Mouse (Mus musculus): ENCODE results near the gene 4921536K21Rik. TPM values are rescaled to one million over a fixed set of nuclear protein-coding genes. Genes with fewer than 3 reads are reported as not detected.

Gene 4921536K21Rik
- polyA plus RNA-seq, 1 experiment from 2014 or later = 0.47 TPM

- DNase-seq (ENCODE audit: low spot score) (no peak), ATAC-seq (ENCODE audit: insufficient number of reproducible peaks, low FRiP score, low TSS enrichment, low read depth) (no peak)
- H3K9me3 ChIP-seq (ENCODE audit: control insufficient read depth, low read length) = no peaks in the 10 kb centered on the region
- H3K4me3 ChIP-seq (ENCODE audit: low read depth, low read length) = no peak overlapping the region
- H3K4me2 ChIP-seq (ENCODE audit: low read depth, severe bottlenecking) = no peak overlapping the region
- H3K4me1 ChIP-seq (ENCODE audit: control insufficient read depth, insufficient read depth, low read length) = no peaks in the 10 kb centered on the region
- WGBS = 68% methylated on average over 2 of the region's 2 CpGs
- no peak overlapping the region for H3K27ac ChIP-seq (replicated peaks; ENCODE audit: low read depth, low read length)
- no peak overlapping the region for H3K9ac ChIP-seq (ENCODE audit: low read length)
- H3K36me3 ChIP-seq (ENCODE audit: control insufficient read depth, insufficient read depth, low read length) = no peaks in the 10 kb centered on the region
- no peaks in the 10 kb centered on the region for H3K27me3 ChIP-seq (ENCODE audit: control insufficient read depth, insufficient read depth, low read length)
Observed at GRCm38 (mm10) chr11:3846351-3846750, 48.5 kb downstream of the 4921536K21Rik start.

DNA sequence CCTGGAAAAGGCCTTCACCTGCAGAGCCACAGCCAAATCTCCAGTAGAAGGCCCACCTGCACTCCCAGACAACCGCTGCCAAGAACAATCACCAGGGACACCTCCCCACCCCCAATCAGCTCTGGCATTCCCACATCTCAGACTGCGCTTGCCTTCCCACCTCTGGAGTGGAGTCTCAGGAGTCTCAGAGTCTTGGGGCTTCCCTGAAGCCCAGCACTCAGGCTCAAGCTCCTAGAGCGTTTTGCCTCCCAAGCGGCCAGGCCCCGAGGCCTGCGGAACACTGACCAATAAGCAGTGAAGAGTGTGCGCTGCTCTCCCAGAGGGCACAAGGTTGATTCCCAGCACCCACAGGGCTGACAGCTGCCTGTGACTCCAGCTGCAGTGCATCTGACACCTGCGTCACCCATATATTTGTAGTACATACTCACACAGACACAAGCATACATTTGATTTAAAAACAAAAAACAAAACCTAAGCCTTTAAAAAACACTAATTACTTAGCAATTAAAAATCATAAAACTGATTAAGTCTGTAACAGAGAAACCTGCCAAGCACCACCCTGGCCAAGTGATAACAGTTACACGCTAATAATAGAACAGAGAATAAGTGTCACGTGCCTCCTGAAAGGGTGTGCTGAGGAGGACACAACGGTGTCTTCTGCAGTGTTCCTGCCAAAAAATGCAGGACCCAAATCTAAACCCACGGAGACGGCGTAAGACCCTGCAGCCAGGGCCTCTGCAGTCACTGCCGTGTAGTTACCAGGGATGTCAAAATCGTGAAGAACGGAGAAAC, 50.8 kb downstream of the 4921536K21Rik start:
- DNase-seq (ENCODE audit: low spot score) (no peak), ATAC-seq (ENCODE audit: insufficient number of reproducible peaks, low FRiP score, low TSS enrichment, low read depth) (no peak)
- WGBS = 81% methylated on average over 17 of the region's 17 CpGs
- H3K27me3 ChIP-seq (ENCODE audit: control insufficient read depth, insufficient read depth, low read length) = no peaks in the 10 kb centered on the region
- H3K4me3 ChIP-seq (ENCODE audit: low read depth, low read length) = no peak overlapping the region
- H3K4me1 ChIP-seq (ENCODE audit: control insufficient read depth, insufficient read depth, low read length) = no peaks in the 10 kb centered on the region
- H3K4me2 ChIP-seq (ENCODE audit: low read depth, severe bottlenecking) = no peak overlapping the region
- no peaks in the 10 kb centered on the region for H3K9me3 ChIP-seq (ENCODE audit: control insufficient read depth, low read length)
- no peak overlapping the region for H3K9ac ChIP-seq (ENCODE audit: low read length)
- no peak overlapping the region for H3K27ac ChIP-seq (replicated peaks; ENCODE audit: low read depth, low read length)
- H3K36me3 ChIP-seq (ENCODE audit: control insufficient read depth, insufficient read depth, low read length) = no peaks in the 10 kb centered on the region

Other genes starting within 250 kb of the 4921536K21Rik start
- 30.0 and 32.5 TPM in 2 replicates for gene Morc2a, start 245.9 kb downstream of the 4921536K21Rik start, polyA plus RNA-seq (2014; fragmentation: Nextera tagmentation; extraction: Ambion mirVana)
- 0.30 and 0.69 TPM in 2 replicates for gene Osbp2, start 31.2 kb downstream of the 4921536K21Rik start, polyA plus RNA-seq (2014; fragmentation: Nextera tagmentation; extraction: Ambion mirVana)
- gene Dusp18, start 142 bp upstream of the 4921536K21Rik start, polyA plus RNA-seq (2014; fragmentation: Nextera tagmentation; extraction: Ambion mirVana) = 13.7 and 14.5 TPM in 2 replicates
- 1.7 and 2.1 TPM in 2 replicates for gene Slc35e4, start 19.6 kb upstream of the 4921536K21Rik start, polyA plus RNA-seq (2014; fragmentation: Nextera tagmentation; extraction: Ambion mirVana)
- 24.2 and 28.9 TPM in 2 replicates for gene Tcn2, start 37.1 kb upstream of the 4921536K21Rik start, polyA plus RNA-seq (2014; fragmentation: Nextera tagmentation; extraction: Ambion mirVana)
- 81.9 and 87.4 TPM in 2 replicates for gene Pes1, start 68.9 kb upstream of the 4921536K21Rik start, polyA plus RNA-seq (2014; fragmentation: Nextera tagmentation; extraction: Ambion mirVana)
- gene 4930556J24Rik, start 81.7 kb upstream of the 4921536K21Rik start, polyA plus RNA-seq (2014; fragmentation: Nextera tagmentation; extraction: Ambion mirVana) = not detected in 2 replicates
- gene Gal3st1, start 88.5 kb upstream of the 4921536K21Rik start, polyA plus RNA-seq (2014; fragmentation: Nextera tagmentation; extraction: Ambion mirVana) = 2.6 and 3.2 TPM in 2 replicates
- not detected in 2 replicates for gene Sec14l4, start 136.4 kb upstream of the 4921536K21Rik start, polyA plus RNA-seq (2014; fragmentation: Nextera tagmentation; extraction: Ambion mirVana)
- gene Sec14l3, start 169.7 kb upstream of the 4921536K21Rik start, polyA plus RNA-seq (2014; fragmentation: Nextera tagmentation; extraction: Ambion mirVana) = not detected in 2 replicates
- gene Mtfp1, start 200.3 kb upstream of the 4921536K21Rik start, polyA plus RNA-seq (2014; fragmentation: Nextera tagmentation; extraction: Ambion mirVana) = 8.5 and 10.9 TPM in 2 replicates
- gene Sec14l2, start 228.3 kb upstream of the 4921536K21Rik start, polyA plus RNA-seq (2014; fragmentation: Nextera tagmentation; extraction: Ambion mirVana) = 1.9 and 2.2 TPM in 2 replicates
- 24.3 and 28.9 TPM in 2 replicates for gene Rnf215, start 240.1 kb upstream of the 4921536K21Rik start, polyA plus RNA-seq (2014; fragmentation: Nextera tagmentation; extraction: Ambion mirVana)